Mouse (Mus musculus): ENCODE results near the gene Tnrc6b. TPM values are rescaled to one million over a fixed set of nuclear protein-coding genes. Genes with fewer than 3 reads are reported as not detected.

Gene Tnrc6b
- total RNA-seq, 2 experiments from 2014 or later: 127 to 130 TPM

DNA sequence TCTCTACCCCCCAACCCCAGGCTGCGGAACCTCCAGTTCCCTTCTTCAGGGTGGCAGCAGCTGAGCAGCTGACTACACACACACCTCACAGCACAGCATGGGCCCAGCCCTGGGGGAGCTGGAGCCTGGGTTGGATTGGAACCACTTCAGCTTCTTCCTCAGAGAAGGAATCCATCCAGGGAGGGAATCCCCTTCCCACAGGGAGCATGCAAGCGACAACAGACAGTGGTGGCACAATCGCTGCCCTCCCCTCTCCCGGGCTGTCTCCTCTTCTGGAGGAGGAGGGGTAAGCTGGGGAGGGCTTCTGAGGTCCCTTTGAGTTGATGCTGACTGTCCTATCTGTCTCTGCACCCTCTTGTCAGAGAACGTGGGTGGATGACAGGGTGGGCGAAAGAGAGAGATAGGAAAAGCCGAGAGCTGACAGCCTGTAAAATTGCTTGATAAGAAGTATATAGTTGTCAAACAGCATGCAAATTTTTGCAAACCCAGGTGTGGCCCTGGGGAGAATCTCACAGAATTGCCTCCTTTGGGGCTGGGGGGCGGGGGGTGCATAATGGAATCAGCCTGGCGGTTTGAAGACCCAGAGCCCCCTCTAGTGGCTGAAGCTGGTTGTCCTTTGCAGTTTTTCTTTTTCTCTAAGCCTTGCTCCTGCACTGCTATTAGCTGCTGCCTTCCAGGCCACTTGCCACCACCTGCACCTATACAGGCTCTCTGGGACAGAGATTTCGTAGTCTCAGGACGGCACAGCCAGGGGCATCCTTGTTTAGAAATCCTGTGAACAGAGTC is 16.8 kb upstream of the Tnrc6b start:
- intact Hi-C loops (cut with DNase I): loop anchor here (2.0 kb wide), 2 partner anchors 60 to 428 kb away; no protein-coding TSS in a partner anchor
- DNase-seq (ENCODE audit: extremely low spot score in 1 of 2, low spot score in 2 of 2): peak; percentile 77 to 78

DNA sequence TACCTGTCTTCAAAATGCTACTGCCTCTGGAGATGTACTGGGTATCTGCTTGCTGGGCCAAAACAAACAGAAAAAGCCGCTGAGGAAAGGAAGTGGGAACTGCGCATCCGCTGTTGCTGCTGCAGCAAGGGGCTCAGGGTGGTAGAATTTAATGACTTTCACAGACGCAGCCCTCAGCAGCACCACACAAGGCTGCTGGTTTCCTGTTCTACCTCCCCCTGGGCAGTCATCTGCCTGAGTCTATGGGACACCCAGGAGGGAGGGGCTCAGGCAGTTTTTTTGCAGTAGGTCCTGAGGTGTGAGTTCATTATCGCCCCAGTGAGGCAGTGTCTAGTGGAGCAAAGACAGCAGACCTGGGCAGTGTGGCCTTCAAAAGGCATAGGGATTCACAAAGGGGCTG is 13.5 kb upstream of the Tnrc6b start:
- intact Hi-C loops (cut with DNase I): no loop called here
- DNase-seq (ENCODE audit: extremely low spot score in 1 of 2, low spot score in 2 of 2): no peak

DNA sequence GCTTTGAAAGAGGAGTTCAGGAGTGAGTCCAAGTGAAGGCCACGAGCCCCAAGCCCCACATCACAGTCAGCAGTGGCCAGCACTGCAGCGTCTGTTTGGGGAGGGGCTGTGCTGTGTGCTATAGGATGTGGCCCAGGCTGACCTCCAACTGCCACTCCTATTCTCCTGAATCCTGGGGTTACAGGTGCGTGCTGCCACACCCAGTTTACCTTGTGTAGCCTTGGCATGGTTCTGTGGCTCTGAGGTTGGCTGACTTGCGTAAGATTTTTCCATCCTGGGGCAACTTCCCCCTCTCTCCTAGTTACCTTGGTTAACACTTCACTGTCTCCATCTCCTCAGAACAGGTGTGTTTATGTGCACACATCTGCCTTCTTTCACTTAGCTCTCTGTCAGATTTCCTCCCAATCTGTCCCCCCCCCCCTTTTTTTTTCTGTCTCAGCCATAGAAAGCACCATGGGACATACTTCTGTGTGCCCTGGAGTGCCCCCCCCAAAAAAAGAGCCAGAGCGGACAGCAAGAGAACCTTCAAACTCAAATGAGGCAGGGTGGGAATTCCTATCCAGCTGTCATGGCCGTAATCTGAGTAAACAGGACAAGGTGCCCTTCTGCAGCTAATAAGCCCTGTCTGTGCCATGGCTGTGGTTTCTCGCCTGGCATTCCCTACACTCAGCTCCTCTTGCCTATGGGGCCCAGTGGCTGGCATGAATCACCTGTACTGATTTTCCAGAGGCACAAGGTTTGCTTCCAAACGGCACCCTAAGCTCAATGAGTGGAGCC is 9.4 kb upstream of the Tnrc6b start:
- intact Hi-C loops (cut with DNase I): loop anchor here (5.0 to 10.0 kb wide), 4 partner anchors 359 to 614 kb away; partner anchors contain the start of genes Cacna1i and Mrtfa
- no peak for DNase-seq (ENCODE audit: extremely low spot score in 1 of 2, low spot score in 2 of 2)

DNA sequence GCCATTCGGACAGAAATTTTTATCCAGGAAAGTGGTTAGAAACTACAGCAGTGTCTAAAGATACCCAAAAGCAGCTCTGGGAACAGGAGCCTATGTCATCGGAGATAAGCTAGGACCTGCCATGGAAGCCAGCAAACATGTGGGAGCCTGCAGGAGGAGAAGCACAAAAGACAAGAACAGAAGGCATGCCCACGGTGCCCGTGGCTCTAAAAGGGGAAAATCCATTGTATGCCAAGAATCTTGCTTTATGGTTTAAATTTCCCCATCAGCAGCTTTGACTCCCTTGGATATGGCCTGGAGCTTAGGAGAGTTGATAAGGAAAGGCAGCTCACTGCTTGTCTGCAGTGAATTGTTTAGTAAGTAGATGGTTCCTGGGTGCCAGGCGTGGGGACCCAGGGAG is 8.2 kb upstream of the Tnrc6b start:
- DNase-seq (ENCODE audit: extremely low spot score in 1 of 2, low spot score in 2 of 2): no peak
- intact Hi-C loops (cut with DNase I): loop anchor here (5.0 to 10.0 kb wide), 4 partner anchors 361 to 616 kb away; partner anchors contain the start of genes Cacna1i and Mrtfa

DNA sequence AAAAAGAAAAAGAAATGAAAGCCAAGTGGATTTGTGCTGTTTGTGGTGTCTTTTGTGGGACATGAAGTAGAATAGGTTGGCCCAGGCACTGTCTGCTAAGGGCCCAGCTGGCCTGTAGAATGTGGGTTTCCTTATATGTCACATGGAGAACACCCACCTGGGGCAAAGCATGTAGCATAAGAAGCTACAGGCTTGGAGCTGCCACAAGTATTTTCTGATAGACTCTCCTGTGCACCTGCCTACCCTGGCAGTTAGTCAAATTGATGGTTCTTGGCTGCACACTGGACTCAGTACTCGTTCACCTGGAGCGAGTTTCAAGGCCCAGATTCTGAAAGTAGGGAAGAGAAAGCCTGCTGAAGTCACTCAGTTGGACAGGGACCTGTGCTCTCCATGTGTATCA is 7.6 kb upstream of the Tnrc6b start:
- DNase-seq (ENCODE audit: extremely low spot score in 1 of 2, low spot score in 2 of 2): no peak
- intact Hi-C loops (cut with DNase I): loop anchor here (5.0 to 10.0 kb wide), 4 partner anchors 361 to 616 kb away; partner anchors contain the start of genes Cacna1i and Mrtfa

DNA sequence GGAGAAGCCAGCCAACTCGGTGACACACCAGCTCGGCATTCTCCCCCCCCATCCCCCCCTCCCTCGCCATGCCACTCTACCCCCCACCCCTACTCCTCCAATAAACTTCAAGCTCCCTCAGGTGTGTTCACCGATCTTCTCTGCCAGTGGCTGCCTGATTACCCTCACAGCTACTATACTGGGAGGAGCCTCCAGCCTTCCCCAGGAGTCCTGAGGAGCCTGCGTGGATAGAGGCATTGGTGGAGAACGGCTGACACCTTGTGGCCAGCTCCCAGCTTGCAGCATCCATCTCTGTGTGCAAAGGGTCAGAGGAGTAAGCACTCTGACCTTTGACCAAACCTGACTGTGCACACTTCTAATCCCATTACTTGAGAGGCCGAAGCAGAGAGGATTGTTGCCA is 6.8 kb upstream of the Tnrc6b start:
- peak; percentile 80 to 81 for DNase-seq (ENCODE audit: extremely low spot score in 1 of 2, low spot score in 2 of 2)
- intact Hi-C loops (cut with DNase I): loop anchor here (2.0 to 10.0 kb wide), 5 partner anchors 362 to 617 kb away; partner anchors contain the start of genes Cacna1i and Mrtfa

DNA sequence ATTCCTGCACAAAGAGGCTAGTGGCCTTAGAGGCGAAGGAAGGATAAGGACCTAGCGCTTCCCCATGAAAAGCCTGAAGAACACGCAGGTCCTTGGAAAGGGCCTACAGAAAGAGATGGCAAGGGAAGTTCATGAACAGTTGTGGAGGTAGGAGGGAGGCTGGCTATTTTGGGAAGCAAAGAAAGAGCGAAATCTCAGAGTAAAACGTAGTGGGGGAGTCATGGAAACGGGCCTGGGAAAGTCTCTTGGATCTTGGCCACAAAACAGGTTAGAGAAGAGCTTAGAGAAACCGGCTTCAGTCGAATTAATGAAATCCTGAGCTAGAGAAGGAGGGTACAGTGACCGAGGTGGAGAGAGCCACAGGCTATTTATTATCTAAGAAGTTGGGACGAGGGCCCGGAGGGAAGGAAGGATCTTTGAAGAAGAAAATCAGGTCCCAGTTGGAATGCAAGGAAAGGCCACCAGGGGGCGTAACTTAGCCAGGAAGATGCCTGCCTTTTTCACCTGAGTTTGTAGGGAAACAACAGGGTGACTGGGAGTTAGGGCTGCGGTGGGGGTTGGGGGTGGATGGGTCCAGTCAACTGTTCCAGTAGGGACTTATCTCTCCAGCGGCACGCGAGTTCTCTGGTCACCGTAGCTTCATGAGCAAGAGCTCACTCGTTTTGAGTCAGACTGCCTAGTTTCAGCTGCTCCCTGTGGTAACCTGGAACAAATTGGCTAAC is 5.1 kb upstream of the Tnrc6b start:
- DNase-seq (ENCODE audit: extremely low spot score in 1 of 2, low spot score in 2 of 2): peak; percentile 77 to 81
- intact Hi-C loops (cut with DNase I): loop anchor here (2.0 to 10.0 kb wide), 3 partner anchors 241 to 489 kb away; partner anchors contain the start of genes Adsl and Mrtfa

DNA sequence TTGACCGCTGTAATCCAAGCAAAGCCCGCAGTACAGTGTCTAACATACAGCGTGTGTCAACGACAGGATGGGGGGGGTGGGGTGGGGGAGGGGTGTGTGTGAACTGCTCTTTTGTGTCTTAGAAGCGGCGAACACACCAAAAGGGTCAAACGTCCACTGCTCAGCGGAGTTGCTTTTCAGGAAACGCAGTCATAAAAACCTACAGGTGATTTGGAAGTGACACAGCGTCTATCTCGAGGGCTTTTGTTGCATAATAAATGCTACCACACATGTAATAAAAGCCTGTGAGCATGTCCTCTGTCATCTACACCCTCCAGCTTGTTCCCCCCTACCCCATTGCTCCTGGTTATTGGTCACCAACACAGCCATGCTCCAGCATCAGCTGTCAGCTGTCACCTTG is 4.5 kb upstream of the Tnrc6b start:
- intact Hi-C loops (cut with DNase I): loop anchor here (5.0 to 10.0 kb wide), 2 partner anchors 241 to 488 kb away; partner anchors contain the start of genes Adsl and Mrtfa
- DNase-seq (ENCODE audit: extremely low spot score in 1 of 2, low spot score in 2 of 2): no peak

DNA sequence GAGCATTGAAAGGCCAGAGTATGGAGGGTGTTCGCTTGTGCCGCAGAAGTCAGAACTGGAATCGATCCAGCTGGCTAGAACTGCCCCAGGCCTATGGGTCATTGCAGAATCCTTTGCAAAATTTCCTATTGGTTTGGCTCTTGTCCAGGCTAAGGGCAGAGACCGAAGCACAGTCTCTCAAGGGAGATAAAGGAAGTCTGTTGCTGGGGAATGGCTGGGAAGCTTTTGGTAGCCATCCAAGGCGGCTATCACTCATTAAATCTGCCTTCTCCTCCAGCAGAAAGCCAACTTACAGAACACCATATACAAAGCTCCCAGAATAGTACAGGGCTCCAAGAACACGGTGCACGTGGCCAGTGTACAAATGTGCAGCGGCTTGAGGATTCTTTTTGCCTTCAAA is 4.0 kb upstream of the Tnrc6b start:
- intact Hi-C loops (cut with DNase I): loop anchor here (5.0 to 10.0 kb wide), 2 partner anchors 240 to 488 kb away; partner anchors contain the start of genes Adsl and Mrtfa
- peak; percentile 53 to 56 for DNase-seq (ENCODE audit: extremely low spot score in 1 of 2, low spot score in 2 of 2)

DNA sequence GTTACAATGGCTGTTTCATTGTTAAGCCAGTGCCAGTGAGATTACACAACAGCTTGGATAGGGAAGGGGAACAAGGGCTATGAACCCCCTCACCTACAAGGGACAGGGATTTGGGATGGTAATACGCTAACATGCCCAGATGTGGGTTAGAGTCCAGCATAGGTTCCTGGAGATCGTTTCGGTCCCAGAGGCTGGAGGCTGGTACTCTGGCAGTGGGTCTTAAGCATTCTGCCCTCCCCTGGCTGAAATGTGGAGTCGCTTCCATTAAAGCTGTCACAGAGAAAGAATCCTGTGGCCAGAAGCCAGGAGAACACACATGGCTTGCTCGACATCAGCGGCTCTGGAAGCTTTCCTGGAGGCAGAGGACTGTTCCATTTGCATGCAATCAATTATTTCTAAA is 1.5 kb upstream of the Tnrc6b start:
- DNase-seq (ENCODE audit: extremely low spot score in 1 of 2, low spot score in 2 of 2): peak in 1 of 2 experiments; percentile 54
- intact Hi-C loops (cut with DNase I): loop anchor here (5.0 to 10.0 kb wide), 2 partner anchors 238 to 485 kb away; partner anchors contain the start of genes Adsl and Mrtfa

DNA sequence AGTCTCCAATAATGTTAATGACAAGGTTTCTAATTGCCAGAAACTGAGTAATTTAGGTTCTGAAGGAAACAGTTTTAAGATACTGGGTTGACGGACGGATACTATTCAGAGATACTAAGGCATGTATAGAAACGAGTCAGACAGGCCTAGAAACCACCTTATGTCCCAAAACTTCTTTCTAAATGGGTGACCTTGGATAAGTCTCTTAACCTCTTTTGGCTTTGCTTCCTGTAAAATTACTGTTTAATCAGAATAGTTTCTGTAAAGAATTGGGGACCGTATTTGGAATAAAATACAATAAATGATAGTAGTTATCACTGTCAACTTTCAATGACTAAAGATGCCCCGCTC is 881 bp upstream of the Tnrc6b start:
- intact Hi-C loops (cut with DNase I): loop anchor here (5.0 to 10.0 kb wide), 2 partner anchors 87 to 165 kb away; no protein-coding TSS in a partner anchor
- no peak for DNase-seq (ENCODE audit: extremely low spot score in 1 of 2, low spot score in 2 of 2)

DNA sequence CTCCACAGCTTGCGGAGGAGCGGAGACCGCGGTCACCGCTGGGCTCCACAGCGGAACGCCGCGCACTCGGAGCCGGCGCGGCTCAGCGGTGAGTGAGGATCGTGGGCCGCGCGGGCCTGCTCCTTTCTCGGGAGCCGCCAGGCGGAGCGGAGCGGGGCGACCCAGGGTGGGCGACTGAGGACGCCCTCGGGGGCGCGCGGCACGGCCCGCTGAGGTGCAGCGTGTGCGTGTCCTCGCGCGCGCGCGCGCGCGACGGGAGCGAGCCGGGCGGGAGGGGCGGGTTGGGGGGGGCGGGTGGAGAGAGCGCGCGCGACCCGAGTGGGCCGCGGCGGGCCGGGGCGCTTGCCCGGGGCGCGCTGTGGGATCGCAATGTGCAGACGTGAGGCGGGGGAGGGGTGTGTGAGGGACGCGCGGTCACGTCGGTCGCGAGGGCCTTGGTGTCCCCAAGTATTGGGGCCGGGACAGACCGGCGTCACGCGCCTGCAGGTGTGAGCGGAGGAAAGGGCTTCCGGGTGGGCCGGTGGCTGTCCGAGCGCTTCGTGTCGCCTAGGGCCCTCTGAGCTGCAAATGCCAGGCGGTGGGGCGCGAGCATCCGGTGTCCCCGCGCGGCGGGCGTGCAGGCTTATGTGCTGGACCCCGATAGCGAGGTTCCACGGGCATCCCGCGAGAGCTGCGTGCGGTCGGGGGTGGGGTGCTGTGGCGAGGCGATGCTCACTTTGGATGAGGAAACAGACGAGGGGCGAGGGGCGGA is 463 bp downstream of the Tnrc6b start:
- DNase-seq (ENCODE audit: extremely low spot score in 1 of 2, low spot score in 2 of 2): peak; percentile 70 to 90

DNA sequence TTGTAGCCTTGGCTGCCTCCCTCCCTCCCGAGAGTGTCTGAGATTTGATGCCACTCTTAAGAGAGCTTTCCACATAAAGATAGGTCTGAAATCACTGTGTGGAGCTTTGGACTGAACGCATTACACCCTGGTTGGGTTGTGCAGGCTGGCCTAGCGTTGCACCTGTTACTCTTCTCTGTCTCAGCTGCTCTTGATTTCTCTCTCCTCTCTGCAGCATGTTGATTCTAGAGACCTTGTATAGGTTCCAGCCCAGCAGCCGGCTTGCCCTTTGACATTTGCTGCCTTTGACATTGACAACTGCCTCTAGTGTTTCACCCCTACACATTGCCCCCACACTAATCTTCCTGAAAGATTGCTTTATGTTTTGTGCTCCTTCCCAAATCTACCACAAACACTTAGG is 3.2 kb downstream of the Tnrc6b start:
- intact Hi-C loops (cut with DNase I): loop anchor here (5.0 to 10.0 kb wide), 2 partner anchors 83 to 161 kb away; no protein-coding TSS in a partner anchor
- DNase-seq (ENCODE audit: extremely low spot score in 1 of 2, low spot score in 2 of 2): no peak

More for the DNA sequence above, 463 bp downstream of the Tnrc6b start:
- intact Hi-C loops (cut with DNase I): loop anchor here (5.0 to 10.0 kb wide), 2 partner anchors 86 to 163 kb away; no protein-coding TSS in a partner anchor

DNA sequence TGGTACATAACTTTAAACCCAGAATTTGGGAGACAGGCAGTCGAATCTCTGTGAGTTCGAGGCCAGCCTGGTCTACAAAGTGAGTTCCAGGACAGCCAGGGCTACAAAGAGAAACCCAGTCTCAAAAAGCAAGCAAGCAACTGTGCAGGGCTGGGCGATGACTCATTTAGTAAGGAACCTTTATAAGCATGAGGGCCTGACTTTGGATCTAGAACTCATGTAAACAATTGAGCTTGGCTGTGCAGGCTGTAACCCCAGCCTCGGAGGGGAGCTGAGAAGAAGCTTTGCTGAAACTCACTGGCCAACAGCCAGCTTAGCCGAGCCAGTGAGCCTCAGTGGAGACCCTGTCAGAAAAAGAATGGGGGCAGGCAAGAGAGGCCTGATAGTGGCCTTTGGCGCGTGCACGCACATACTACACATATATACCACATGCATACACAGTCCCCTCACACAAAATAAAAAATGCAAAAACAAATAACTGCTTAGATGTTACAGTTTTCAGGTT is 5.6 kb downstream of the Tnrc6b start:
- intact Hi-C loops (cut with DNase I): loop anchor here (10.0 kb wide), 1 partner anchor 158 kb away; no protein-coding TSS in a partner anchor

DNA sequence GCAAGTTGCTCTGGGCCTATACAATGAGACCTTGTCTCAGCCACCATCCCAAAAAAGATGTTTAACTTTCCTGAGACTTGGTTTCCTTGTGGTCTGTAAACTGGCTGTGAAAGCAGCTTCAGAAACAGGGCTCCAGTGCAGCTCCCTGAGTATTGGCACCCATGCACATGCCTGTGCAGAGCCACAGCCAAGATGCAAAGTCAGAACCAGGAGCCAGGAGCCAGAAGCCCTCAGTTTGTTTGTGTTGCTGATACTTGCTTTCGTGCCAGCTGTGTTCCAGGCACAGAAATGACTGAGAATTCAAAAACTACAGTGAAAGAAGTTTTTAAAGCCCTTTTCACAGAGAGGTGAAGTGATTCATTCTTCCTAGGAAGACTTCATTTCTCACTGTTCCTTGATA is 6.3 kb downstream of the Tnrc6b start:
- intact Hi-C loops (cut with DNase I): loop anchor here (10.0 kb wide), 1 partner anchor 157 kb away; no protein-coding TSS in a partner anchor
- DNase-seq (ENCODE audit: extremely low spot score in 1 of 2, low spot score in 2 of 2): no peak

More for the DNA sequence above, 5.6 kb downstream of the Tnrc6b start:
- DNase-seq (ENCODE audit: extremely low spot score in 1 of 2, low spot score in 2 of 2): no peak

DNA sequence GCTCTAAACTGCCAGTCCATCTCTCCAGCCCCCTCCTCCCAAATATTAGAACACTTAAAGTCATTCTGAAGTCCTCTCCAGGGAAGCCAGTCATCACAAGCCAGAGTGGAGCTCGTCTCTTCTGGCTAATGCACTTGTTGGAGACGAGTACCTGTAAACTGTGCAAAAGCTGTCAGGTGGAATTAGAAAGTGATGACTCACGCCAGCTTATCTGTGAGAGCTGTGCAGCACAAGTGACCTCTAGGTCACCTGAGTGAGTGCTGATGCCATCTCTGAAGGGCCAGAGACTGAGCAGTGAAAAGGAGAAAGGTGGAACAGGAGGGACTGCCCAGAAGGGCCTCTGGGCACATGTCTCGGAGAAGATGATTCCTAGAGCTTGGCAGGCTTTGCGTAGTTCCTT is 9.1 kb downstream of the Tnrc6b start:
- DNase-seq (ENCODE audit: extremely low spot score in 1 of 2, low spot score in 2 of 2): no peak
- intact Hi-C loops (cut with DNase I): no loop called here

DNA sequence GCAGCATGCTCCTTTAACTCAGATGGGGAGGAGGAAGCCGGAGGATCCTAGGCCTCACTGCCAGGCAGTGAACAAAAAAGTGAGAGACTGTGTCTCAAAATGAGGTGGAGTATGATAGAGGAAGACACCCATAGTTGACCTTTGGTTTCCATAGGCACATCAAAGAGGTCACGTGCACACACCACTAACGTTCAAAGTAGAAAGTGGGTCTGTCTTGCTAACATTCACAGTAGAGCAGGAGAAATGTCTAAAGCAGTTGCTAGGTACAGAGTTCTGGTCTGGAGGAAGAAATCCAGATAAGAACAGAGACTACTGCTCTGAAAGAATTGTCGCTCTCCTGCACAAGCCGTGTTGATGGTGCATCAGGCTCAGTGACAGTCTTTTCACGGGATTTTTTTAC is 10.7 kb downstream of the Tnrc6b start:
- no peak for DNase-seq (ENCODE audit: extremely low spot score in 1 of 2, low spot score in 2 of 2)
- intact Hi-C loops (cut with DNase I): no loop called here
